Mouse (Mus musculus) small intestine, adult 2 months (tissue): Measurements from ENCODE around the gene Znhit2.

Source experiments
- CTCF ChIP-seq: fragments of 200-500 bp; IDR thresholded peaks from 2 replicates; pipeline ENCODE4 v1.5.1; 2012; ENCODE audit warnings: low read depth, mild to moderate bottlenecking, control low read depth, inconsistent platforms, low read length, moderate library complexity, mixed read lengths; ENCODE audit not compliant: insufficient replicate concordance, insufficient read length; ENCODE audit errors: extremely low read depth
- POLR2A ChIP-seq: fragments of 200-500 bp; IDR thresholded peaks from 2 replicates; pipeline ENCODE4 v1.6.1; 2012; ENCODE audit warnings: low read depth, mild to moderate bottlenecking, control low read depth, inconsistent platforms, low read length, moderate library complexity

- TF ChIP-seq POLR2A (peak; percentile 51; the same call in 1 of the 2 replicates), CTCF (no peak)
These were observed 23.7 kb downstream of the Znhit2 start, which contains the start of the genes Zfpl1 and Cdca5 for GRCm38 (mm10) chr19:6084478-6085248.
